Mouse (Mus musculus): Measurements from ENCODE around the gene Itgad.
A peak's percentile ranks its signal among the peaks of the same experiment; 100 is the strongest.
"Not testable (repeated sequence)": the region's sequence is repeated elsewhere in the genome, so short reads cannot be mapped to it uniquely, and the experiment has no call there.

Gene Itgad

DNA sequence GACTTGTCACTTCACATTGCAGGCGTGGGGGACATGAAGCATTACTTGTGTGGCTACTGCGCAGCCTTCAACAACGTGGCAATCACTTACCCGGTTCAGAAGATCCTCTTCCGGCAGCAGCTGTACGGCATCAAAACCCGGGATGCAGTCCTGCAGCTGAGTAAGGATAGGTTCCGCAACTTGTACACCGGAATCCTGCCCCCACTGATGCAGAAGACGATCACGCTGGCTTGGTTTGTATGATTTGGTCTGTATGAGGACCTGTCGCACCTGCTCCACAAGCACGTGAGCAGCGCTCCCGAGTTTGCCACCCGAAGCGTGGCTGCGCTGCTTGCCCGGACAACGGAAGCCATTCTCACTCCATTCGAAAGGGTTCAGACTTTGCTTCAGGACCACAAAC lies at the start of gene Itgad:
TSS of gene Itgad (plus strand) at position 301 of the 400 bp plus-strand sequence.
- no peak for DNase-seq (ENCODE audit: low spot score in 2 of 2)

GRCm38 (mm10) chr7:128105246-128105645 lies 48.9 kb upstream of the Itgad start:
- DNase-seq (ENCODE audit: low spot score in 2 of 2), result peak in 1 of 2 experiments; percentile 35

- DNase-seq (ENCODE audit: low spot score in 2 of 2), result no peak
These were observed 46.7 kb upstream of the Itgad start for GRCm38 (mm10) chr7:128107462-128107861.

- no peak for DNase-seq (ENCODE audit: low spot score in 2 of 2)
These were observed 43.9 kb upstream of the Itgad start for GRCm38 (mm10) chr7:128110314-128110713.

DNA sequence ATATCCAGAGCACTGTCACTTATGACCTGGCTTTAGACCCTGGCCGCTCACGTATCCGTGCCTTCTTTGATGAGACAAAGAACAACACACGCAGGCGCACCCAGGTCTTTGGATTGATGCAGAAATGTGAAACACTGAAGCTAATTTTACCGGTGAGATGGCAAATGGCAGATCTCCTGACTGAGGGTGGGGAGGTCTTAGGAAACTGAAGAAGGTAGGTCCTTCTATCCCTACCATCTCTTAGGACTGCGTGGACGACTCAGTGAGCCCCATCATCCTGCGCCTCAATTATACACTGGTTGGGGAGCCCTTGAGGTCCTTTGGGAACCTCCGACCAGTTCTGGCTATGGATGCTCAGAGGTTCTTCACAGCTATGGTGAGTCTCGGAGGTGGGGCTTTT lies 42.0 kb upstream of the Itgad start:
- DNase-seq (ENCODE audit: low spot score in 2 of 2), result no peak

DNA sequence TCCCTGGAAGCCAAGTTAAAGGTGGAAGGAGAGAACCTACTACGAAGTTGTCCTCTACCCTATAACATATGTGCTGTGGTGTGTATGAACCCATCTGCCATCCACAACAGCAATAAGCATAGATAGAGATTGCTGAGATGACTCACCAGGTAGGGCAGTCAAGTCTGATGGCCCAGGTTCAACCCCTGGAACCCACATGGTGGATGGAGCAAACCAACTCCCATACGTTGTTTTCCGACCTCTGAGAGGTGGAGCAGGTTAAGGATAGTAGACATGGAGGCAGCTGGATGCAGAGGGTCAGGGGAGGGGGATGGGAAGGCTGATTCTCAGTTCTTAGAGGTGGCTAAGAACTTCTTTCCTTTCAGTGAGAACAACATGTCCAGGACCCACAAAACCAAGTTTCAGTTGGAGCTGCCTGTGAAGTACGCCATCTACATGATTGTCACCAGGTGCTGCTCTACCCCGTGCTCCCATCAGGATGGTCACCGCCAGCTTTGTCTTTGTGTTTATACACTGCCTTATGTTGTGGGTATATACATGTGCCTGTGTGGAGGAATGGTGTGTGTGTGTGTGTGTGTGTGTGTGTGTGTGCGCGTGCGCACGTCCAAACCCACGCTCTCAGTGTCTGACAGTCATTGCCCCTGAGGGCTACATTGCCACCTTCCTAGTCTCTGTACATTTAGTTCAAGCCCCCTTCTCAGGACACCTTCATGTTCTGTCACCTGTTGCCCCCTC lies 39.6 kb upstream of the Itgad start:
- DNase-seq (ENCODE audit: low spot score in 2 of 2), result no peak

GRCm38 (mm10) chr7:128115211-128115958 lies 38.8 kb upstream of the Itgad start:
- no peak for DNase-seq (ENCODE audit: low spot score in 2 of 2)

GRCm38 (mm10) chr7:128116396-128116795 lies 37.8 kb upstream of the Itgad start:
- no peak for DNase-seq (ENCODE audit: low spot score in 2 of 2)

GRCm38 (mm10) chr7:128119726-128120490 lies 34.3 kb upstream of the Itgad start:
- no peak for DNase-seq (ENCODE audit: low spot score in 2 of 2)

DNA sequence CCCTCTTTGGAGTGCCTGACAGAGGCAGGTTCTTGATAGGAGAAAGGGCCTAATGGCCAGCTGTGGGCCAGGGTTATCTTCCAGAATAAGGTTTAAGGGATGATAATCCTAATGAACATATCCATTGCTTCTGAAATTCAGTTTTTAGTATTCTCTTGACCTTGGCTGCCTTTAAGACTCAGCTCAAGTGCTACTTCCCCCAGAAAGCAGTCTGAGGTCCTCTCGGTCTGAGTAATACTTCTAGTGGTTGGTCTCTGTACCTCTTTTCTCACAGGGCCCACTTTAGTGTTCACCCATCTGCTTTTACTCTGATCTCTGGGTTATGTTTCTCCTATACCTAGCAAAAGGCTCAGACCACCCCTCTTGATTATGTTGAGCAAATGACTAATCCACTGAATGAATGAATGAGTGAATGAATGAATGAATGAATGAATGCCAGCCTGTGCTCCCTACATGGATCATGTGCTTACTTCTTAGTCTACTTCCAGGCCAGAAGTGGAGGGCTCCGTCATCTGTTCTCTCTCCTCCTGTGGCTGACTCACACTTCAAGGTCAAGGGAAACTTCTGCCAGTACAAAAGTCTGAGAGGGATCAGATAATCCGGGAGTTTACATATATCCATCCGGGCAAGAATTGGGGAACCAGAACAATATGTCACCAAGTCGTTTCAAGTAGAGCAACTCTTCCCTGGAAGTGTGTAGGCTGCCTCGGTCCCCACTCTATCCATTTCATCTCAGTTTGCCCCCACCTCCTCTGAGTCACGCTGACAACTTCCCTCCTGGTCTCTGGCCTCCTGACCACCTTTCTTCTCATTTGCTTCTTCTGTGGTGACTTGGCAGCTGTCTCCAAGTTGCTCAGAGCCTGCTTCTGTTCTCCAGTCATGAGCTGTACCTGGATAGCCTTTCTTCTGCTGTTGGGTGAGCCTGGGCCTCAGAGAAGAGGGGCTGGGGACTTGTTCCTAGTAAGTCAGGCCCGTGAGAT lies 25.1 kb upstream of the Itgad start, which contains the start of gene Itgax:
TSS of gene Itgax (plus strand) at position 807 of the 980 bp plus-strand sequence.
- DNase-seq (ENCODE audit: low spot score in 2 of 2), result no peak

DNA sequence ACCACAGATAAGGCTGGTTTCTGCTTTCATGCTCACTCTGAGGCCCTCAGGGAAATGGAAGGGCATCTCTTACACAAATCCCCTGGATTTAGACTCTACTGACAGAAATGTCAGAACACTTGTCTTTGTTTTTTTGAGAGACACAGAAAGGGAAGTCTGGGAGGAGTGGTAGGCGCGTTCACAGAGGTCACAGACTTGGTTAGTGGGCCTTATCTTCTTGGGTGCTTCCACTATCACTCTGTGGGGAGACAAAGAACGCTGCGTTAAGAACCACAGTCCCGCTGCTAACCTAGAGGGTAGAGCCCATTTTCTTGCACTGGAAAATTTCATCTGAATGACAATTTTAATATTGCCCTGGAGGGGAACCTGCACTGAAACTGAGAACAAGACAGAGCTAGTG lies 22.0 kb upstream of the Itgad start:
- DNase-seq (ENCODE audit: low spot score in 2 of 2), result no peak

- DNase-seq (ENCODE audit: low spot score in 2 of 2), result no peak
These were observed 20.6 kb upstream of the Itgad start for GRCm38 (mm10) chr7:128133596-128133995.

GRCm38 (mm10) chr7:128136927-128137326 lies 17.2 kb upstream of the Itgad start:
- DNase-seq (ENCODE audit: low spot score in 2 of 2), result no peak

GRCm38 (mm10) chr7:128139611-128140010 lies 14.6 kb upstream of the Itgad start:
- DNase-seq (ENCODE audit: low spot score in 2 of 2), result no peak

DNA sequence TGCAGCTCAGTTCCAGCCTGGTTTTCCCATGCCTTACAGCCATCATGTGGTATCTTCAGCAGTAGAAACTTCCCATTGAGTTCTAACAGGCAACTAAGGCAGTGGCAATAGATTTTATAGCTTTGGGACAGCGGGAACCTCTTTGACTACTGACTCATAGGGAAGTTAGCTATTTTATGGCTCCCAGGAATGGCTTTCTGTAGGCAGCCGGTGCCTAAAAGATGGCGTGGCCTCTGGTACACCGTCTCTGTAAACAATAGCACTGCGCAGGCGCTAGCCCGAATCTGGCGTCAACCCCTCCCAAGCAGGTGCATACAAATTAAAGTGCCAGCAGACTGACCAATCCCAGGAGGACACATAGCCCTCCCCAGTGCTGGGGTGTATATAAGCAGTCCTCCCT lies 3.2 kb upstream of the Itgad start:
- DNase-seq (ENCODE audit: low spot score in 2 of 2), result no peak

DNA sequence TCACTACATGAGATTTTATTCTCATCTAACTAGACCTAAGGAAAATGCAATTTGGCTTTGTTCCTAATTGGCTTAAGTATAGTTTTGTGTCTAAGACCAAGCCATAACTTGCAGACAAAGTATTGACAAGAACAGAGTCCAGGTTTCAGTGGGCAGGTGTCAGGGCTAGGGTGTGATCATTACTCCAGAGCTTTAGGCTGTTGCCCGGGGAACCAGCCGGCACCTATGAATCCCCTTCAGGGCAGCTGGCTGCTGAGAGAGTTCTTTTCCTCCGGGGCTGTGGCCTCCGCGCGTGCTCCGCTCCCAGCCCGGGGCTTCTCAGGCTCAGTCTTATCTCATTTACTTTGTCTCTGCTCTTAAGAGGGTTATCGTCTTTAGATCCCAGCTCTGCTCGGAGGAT lies 748 bp downstream of the Itgad start:
- no peak for DNase-seq (ENCODE audit: low spot score in 2 of 2)

DNA sequence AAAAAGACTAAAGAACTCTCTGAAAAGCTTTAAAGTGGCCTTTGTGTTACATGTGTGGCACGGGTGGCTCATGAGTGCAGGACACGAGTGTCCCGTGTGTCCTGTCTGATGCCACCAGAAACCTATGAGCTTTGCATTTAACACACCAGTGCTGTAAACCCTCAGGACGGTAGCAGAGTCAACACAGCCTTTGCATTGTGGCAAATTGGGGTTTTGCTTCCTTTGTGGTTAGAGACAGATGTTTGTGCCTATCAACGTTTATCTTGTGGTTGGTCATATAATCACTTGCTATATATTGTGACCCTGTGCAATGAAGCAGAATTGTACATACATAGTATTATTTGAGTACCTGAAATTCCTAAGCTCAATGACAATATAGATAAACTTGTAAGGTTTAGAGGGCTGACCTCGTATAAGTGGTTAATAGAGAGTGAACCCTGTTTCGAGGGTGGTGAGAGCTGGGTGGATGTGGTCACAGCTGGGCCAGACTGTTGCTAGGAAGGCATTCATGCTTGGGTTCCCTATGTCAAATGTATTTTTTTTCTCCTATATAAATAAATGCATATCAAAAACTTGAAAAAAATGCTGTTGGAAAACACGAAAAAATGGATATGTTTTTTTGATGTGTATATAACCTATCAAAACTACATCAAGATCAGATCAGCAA lies 4.6 kb downstream of the Itgad start:
- DNase-seq (ENCODE audit: low spot score in 2 of 2), result not testable (repeated sequence)

GRCm38 (mm10) chr7:128164001-128164400 lies 9.8 kb downstream of the Itgad start:
- DNase-seq (ENCODE audit: low spot score in 2 of 2), result peak in 1 of 2 experiments; percentile 8

DNA sequence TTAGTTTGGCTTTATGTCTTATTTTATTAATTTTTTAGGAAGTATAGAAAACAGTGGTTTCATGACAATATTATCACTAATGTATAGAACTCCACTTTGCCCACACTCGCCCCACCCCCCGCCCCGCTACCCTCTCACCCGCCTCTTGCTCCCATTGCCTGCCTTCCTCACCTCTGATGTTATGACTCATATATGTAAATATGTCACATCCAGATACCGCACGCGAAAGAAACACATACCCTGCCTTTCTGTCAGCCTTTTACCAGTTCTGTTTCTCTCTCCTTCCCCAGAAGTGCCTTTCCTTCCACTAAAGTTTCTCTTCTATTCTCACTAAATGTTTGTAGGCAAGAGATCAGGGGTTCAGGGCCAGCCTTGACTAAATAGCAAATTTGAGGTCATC lies 12.2 kb downstream of the Itgad start:
- no peak for DNase-seq (ENCODE audit: low spot score in 2 of 2)

GRCm38 (mm10) chr7:128169996-128170395 lies 15.8 kb downstream of the Itgad start:
- no peak for DNase-seq (ENCODE audit: low spot score in 2 of 2)

DNA sequence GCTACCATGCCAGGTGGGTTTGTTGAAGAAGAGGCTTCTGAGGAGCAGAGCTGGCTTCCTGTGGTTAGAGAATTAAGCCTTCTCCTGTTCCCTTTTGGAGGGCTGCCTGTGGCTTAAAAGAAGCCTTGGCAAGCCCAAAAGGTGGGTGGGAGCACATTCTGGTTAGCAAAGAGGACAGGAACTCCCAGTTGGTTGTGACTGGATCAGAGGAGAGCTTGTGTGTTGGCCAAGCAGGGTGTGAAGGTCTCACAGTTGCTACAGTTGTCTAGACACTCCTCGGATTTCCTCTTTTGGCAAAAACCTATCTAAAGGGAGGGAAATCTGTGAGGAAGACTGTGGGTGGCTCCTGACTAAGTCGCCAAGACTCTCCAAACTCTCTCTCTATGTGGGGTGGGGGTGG lies 24.2 kb downstream of the Itgad start:
- DNase-seq (ENCODE audit: low spot score in 2 of 2), result peak; percentile 64 to 71

Measured in frontal cortex, postnatal 36 days (tissue).